Mouse (Mus musculus) myocyte (in vitro differentiated cells): Measurements from ENCODE around the gene Alg14. TPM values are rescaled to one million over a fixed set of nuclear protein-coding genes. Genes with fewer than 3 reads are reported as not detected.

ENCODE experiments used
- H3K27me3 ChIP-seq: one replicate; pipeline ENCODE4 v1.6.1; 2011; ENCODE audit not compliant: control insufficient read depth, insufficient read depth, insufficient read length
- H3K36me3 ChIP-seq: one replicate; pipeline ENCODE4 v1.6.1; 2011; ENCODE audit not compliant: control insufficient read depth, insufficient read depth
- H3K4me2 ChIP-seq: one replicate; pipeline ENCODE4 v1.6.1; 2011; ENCODE audit warnings: low read depth, control low read depth
- H3K4me3 ChIP-seq: one replicate; pipeline ENCODE4 v1.5.1; 2011; ENCODE audit warnings: mild to moderate bottlenecking, control low read depth, moderate library complexity
- H3K79me2 ChIP-seq: one replicate; pipeline ENCODE4 v1.6.1; 2011; ENCODE audit not compliant: control insufficient read depth, insufficient read depth
- H3ac ChIP-seq: one replicate; pipeline ENCODE4 v1.6.1; 2011; ENCODE audit not compliant: control insufficient read depth, insufficient read length
- CEBPB ChIP-seq: IDR thresholded peaks from 2 replicates; pipeline ENCODE4 v1.6.1; 2011; ENCODE audit warnings: mild to moderate bottlenecking, moderate library complexity; ENCODE audit not compliant: poor library complexity, insufficient read depth, severe bottlenecking
- E2F4 ChIP-seq: IDR thresholded peaks from one replicate; pipeline ENCODE4 v1.6.1; 2011; ENCODE audit warnings: mild to moderate bottlenecking, control low read depth, moderate library complexity; ENCODE audit not compliant: insufficient read depth
- MAX ChIP-seq: IDR thresholded peaks from one replicate; pipeline ENCODE4 v1.6.1; 2011; ENCODE audit warnings: low read depth, mild to moderate bottlenecking, control low read depth
- MYOD1 ChIP-seq, 3 experiments: IDR thresholded peaks; one replicate each; pipeline ENCODE4 v1.6.1; 2011; ENCODE audit warnings: control low read depth in 2 of 3, low read depth in 2 of 3, mild to moderate bottlenecking in 2 of 3, moderate library complexity in 1 of 3; ENCODE audit not compliant: insufficient read length in 2 of 3, control insufficient read depth in 1 of 3
- MYOG ChIP-seq, 3 experiments: IDR thresholded peaks; one replicate each; pipeline ENCODE4 v1.6.1; 2011; ENCODE audit warnings: control low read depth in 2 of 3, low read depth in 2 of 3, mild to moderate bottlenecking in 2 of 3; ENCODE audit not compliant: insufficient read length in 2 of 3, control insufficient read depth in 1 of 3, insufficient read depth in 1 of 3
- POLR2A ChIP-seq: IDR thresholded peaks from one replicate; pipeline ENCODE4 v1.6.1; 2011; ENCODE audit warnings: low read depth, mild to moderate bottlenecking, control low read depth, moderate library complexity; ENCODE audit not compliant: insufficient read length
- POLR2AphosphoS2 ChIP-seq: IDR thresholded peaks from one replicate; pipeline ENCODE4 v1.6.1; 2011; ENCODE audit warnings: low read depth, control low read depth; ENCODE audit not compliant: insufficient read length
- REST ChIP-seq: IDR thresholded peaks from one replicate; pipeline ENCODE4 v1.6.1; 2011; ENCODE audit warnings: mild to moderate bottlenecking, control low read depth, moderate library complexity; ENCODE audit not compliant: insufficient read depth, insufficient read length
- SRF ChIP-seq: IDR thresholded peaks from one replicate; pipeline ENCODE4 v1.6.1; 2011; ENCODE audit warnings: low read depth; ENCODE audit not compliant: control insufficient read depth, insufficient read length
- TCF12 ChIP-seq: IDR thresholded peaks from one replicate; pipeline ENCODE4 v1.6.1; 2011; ENCODE audit warnings: mild to moderate bottlenecking, control low read depth; ENCODE audit not compliant: poor library complexity, insufficient read depth, severe bottlenecking
- TCF3 ChIP-seq: IDR thresholded peaks from one replicate; pipeline ENCODE4 v1.6.1; 2011; ENCODE audit warnings: low read depth, control low read depth; ENCODE audit not compliant: insufficient read length
- USF1 ChIP-seq: IDR thresholded peaks from one replicate; pipeline ENCODE4 v1.6.1; 2011; ENCODE audit warnings: low read depth, mild to moderate bottlenecking, control low read depth, moderate library complexity
- polyA plus RNA-seq: library from polyadenylated mRNA; unstranded; fragments of >200 nt; fragmentation: generic; extraction: Trizol; gene quantifications from one replicate; pipeline ENCODE4 v1.2.1, GENCODE M21; 2012; ENCODE audit warnings: missing spikeins

Gene Alg14
- polyA plus RNA-seq, 1 experiment: 14.8 TPM

DNA sequence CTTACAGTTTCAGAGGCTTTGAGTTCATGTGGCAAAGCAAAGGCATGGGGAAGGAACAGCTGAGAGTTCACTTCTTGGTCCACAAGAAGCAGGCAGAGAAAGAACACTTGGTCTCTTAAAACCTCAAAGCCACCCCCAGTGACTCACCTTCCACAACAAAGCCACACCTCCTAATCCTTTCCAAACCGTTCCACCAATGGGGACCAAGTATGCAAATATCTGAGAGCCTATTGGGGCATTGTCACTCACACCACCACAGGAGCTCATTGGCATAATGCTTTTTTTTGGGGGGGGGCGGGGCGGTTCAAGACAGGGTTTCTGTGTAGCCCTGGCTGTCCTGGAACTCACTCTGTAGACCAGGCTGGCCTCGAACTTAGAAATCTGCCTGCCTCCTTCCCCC, 77.0 kb downstream of the Alg14 start:
- no peak overlapping the region for H3ac ChIP-seq
- H3K4me2 ChIP-seq: no peak overlapping the region
- H3K36me3 ChIP-seq: no peaks in the 10 kb centered on the region
- H3K4me3 ChIP-seq: no peak overlapping the region
- H3K27me3 ChIP-seq: no peaks in the 10 kb centered on the region
- no peaks in the 10 kb centered on the region for H3K79me2 ChIP-seq
- TF ChIP-seq REST (no peak), USF1 (no peak), MAX (no peak), POLR2AphosphoS2 (no peak), TCF12 (no peak), CEBPB (no peak), MYOD1 (IDR thresholded peaks at IDR 0.05; ENCODE audit: control insufficient read depth in 1 of 3, insufficient read length in 2 of 3, low read depth in 2 of 3) (no peak)

DNA sequence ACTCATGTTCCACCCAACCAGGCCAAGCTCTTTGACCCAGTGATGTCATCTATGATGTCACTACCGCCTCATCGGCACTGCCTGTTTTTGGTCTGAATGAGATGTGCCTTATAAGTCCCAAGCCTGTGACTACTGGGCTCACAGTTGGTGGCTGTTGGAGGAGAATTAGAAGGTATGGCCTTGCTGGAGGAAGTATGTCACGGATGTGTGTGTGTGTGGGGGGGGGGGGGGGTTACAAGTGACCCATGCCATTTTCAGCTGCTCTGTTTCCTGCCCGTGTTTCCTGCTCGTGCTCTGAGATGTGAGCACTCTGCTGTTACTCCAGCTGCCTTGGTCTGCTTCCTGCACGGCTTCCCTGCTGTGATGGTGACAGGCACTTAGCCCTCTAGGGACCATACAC, 77.9 kb downstream of the Alg14 start:
- Histone ChIP-seq H3K4me3 (no peak overlapping the region), H3K36me3 (no peaks in the 10 kb centered on the region), H3ac (no peak overlapping the region), H3K79me2 (no peaks in the 10 kb centered on the region), H3K4me2 (no peak overlapping the region), H3K27me3 (no peaks in the 10 kb centered on the region)
- TF ChIP-seq MYOD1 (IDR thresholded peaks at IDR 0.05; ENCODE audit: control insufficient read depth in 1 of 3, insufficient read length in 2 of 3, low read depth in 2 of 3): no peak
- TF ChIP-seq POLR2AphosphoS2: no peak
- TF ChIP-seq REST: no peak
- no peak for TF ChIP-seq SRF
- TF ChIP-seq MAX: no peak
- TF ChIP-seq TCF3: no peak
- no peak for TF ChIP-seq MYOG (IDR thresholded peaks at IDR 0.05; ENCODE audit: control insufficient read depth in 1 of 3, insufficient read depth in 1 of 3, insufficient read length in 2 of 3, low read depth in 2 of 3)
- no peak for TF ChIP-seq E2F4
- TF ChIP-seq TCF12: no peak
- no peak for TF ChIP-seq CEBPB
- no peak for TF ChIP-seq USF1
- TF ChIP-seq POLR2A: no peak

DNA sequence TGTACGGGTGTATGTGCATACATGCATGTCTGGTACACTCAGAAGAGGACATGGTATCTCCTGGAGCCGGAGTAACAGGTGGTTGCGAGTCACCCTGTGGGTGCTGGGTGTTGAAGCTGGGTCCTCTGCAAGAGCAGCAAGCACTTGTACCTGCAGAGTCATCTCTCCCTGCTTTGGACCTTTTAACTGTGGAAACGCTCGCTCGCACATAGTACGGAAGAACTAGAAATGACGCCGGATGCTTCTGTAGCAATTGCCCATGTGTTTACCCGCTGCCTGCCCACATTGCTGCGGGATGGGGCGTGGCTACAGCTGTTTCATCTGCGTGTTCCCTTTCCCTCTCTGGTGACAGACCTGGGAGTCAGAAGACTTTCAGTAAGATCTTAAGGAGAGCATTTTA, 78.7 kb downstream of the Alg14 start:
- Histone ChIP-seq H3ac (no peak overlapping the region), H3K36me3 (no peaks in the 10 kb centered on the region), H3K79me2 (no peaks in the 10 kb centered on the region), H3K4me3 (no peak overlapping the region), H3K27me3 (no peaks in the 10 kb centered on the region), H3K4me2 (no peak overlapping the region)
- no peak for TF ChIP-seq SRF
- no peak for TF ChIP-seq TCF12
- no peak for TF ChIP-seq E2F4
- TF ChIP-seq MYOD1 (IDR thresholded peaks at IDR 0.05; ENCODE audit: control insufficient read depth in 1 of 3, insufficient read length in 2 of 3, low read depth in 2 of 3): peak in 2 of 3 experiments; percentile 31 to 32
- peak; percentile 34 for TF ChIP-seq TCF3
- TF ChIP-seq MAX: no peak
- peak in 1 of 3 experiments; percentile 73 for TF ChIP-seq MYOG (IDR thresholded peaks at IDR 0.05; ENCODE audit: control insufficient read depth in 1 of 3, insufficient read depth in 1 of 3, insufficient read length in 2 of 3, low read depth in 2 of 3)

DNA sequence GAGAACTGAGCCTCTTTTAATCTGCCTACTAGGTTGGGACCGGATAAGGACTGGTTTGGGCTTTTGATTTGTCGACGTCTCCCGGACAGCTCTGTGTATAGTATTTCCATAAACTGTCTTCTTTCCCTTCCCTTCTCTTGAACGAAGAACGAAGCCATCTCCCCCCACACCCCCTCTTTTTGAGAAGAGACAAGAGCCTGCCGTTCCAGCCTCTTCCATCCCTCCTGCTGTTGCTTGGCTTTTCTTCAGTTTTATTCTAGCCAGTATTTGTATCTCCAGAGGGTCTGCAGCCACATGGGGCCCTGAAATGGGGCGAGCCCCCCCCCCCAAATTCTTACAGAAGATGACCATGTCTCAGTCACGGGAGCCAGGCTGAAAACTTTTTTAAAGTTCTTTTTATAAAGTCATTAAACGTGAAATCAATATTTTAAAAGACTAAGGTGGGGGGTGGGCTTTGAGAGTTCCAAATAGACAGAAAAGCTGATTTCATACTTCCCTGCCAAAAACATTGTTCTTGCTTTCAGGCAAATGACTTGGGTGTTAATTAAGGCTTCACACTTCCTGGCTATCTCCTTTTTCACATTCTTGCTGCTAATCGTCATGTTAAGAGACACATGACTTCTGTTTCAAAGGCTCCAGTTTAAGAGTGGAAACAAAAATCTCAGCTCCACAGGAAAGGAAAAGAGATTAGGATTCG, 79.4 kb downstream of the Alg14 start:
- Histone ChIP-seq H3K4me2 (no peak overlapping the region), H3ac (no peak overlapping the region), H3K36me3 (no peaks in the 10 kb centered on the region), H3K79me2 (no peaks in the 10 kb centered on the region), H3K4me3 (no peak overlapping the region), H3K27me3 (no peaks in the 10 kb centered on the region)
- TF ChIP-seq SRF (no peak), TCF12 (no peak), MYOG (IDR thresholded peaks at IDR 0.05; ENCODE audit: control insufficient read depth in 1 of 3, insufficient read depth in 1 of 3, insufficient read length in 2 of 3, low read depth in 2 of 3) (no peak), CEBPB (no peak), MYOD1 (IDR thresholded peaks at IDR 0.05; ENCODE audit: control insufficient read depth in 1 of 3, insufficient read length in 2 of 3, low read depth in 2 of 3) (no peak), E2F4 (no peak), TCF3 (no peak), USF1 (no peak), REST (no peak), MAX (no peak), POLR2AphosphoS2 (no peak), POLR2A (no peak)

DNA sequence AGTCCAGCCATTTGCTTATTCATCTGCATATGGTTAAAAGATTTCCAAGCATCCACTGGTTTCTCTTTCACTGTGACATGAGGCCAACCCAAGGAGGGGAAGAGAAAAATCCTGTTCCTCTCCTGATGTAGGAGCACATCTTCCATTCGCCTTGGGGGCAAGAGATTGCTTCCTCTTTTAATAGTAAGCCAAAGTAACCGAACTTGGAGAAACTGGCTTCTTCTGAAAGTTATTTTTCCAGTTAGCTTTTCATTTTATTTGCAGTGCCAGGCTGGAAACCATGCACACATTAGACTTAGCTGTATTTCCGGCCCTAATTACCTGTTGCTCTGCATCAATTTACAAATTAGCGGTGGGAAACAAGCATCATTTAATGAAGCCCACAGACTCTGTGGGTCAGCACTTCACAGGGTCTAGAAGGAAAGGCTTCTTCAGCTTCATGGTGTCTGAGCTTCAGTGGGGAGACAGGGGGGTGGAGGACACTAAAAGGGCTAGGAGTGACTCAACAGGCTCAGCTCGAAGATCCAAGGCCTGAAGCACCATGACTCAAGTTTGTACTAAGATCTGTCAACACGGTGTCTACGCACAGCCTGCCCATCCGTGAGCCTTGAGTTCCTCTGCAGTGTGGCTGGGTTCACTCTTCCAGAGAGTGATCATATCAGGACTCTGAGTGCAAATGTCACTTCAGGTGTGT, 80.1 kb downstream of the Alg14 start:
- TF ChIP-seq POLR2A: no peak
- no peak for TF ChIP-seq POLR2AphosphoS2
- no peak for TF ChIP-seq MYOD1 (IDR thresholded peaks at IDR 0.05; ENCODE audit: control insufficient read depth in 1 of 3, insufficient read length in 2 of 3, low read depth in 2 of 3)
- TF ChIP-seq USF1: no peak
- TF ChIP-seq E2F4: no peak
- no peak for TF ChIP-seq TCF3
- TF ChIP-seq MYOG (IDR thresholded peaks at IDR 0.05; ENCODE audit: control insufficient read depth in 1 of 3, insufficient read depth in 1 of 3, insufficient read length in 2 of 3, low read depth in 2 of 3): no peak
- no peak for TF ChIP-seq TCF12
- no peak for TF ChIP-seq MAX
- no peak for TF ChIP-seq CEBPB
- no peak for TF ChIP-seq SRF
- no peak for TF ChIP-seq REST
- Histone ChIP-seq H3K36me3 (no peaks in the 10 kb centered on the region), H3ac (no peak overlapping the region), H3K4me2 (peak overlapping the region; percentile 44), H3K27me3 (no peaks in the 10 kb centered on the region), H3K79me2 (no peaks in the 10 kb centered on the region), H3K4me3 (no peak overlapping the region)
